Mouse (Mus musculus) midbrain, embryonic 16.5 days (tissue): ENCODE measurements around the gene Zfp518b. TPM values are rescaled to one million over a fixed set of nuclear protein-coding genes. Genes with fewer than 3 reads are reported as not detected.

ENCODE experiments used
- ATAC-seq: fragments of 200-750 bp; cut with Nextera tagmentation; 2 replicates; pipeline ENCODE4 v1.8.0; 2017; ENCODE audit warnings: moderate TSS enrichment
- H3K27ac ChIP-seq: fragments of 300-500 bp; sonication (generic); 2 replicates; pipeline ENCODE4 v1.5.1; 2014; ENCODE audit warnings: mild to moderate bottlenecking, low read length, mixed read lengths
- H3K27me3 ChIP-seq: fragments of 300-500 bp; sonication (generic); 2 replicates; pipeline ENCODE4 v1.6.1; 2014; ENCODE audit warnings: low read depth, low read length, mixed read lengths; ENCODE audit not compliant: control insufficient read depth, insufficient read depth
- H3K36me3 ChIP-seq: fragments of 300-500 bp; sonication (generic); 2 replicates; pipeline ENCODE4 v1.6.1; 2014; ENCODE audit warnings: mild to moderate bottlenecking, low read length, moderate library complexity, mixed read lengths; ENCODE audit not compliant: control insufficient read depth, insufficient read depth
- H3K4me1 ChIP-seq: fragments of 300-500 bp; sonication (generic); 2 replicates; pipeline ENCODE4 v1.6.1; 2014; ENCODE audit warnings: mild to moderate bottlenecking, low read length, mixed read lengths; ENCODE audit not compliant: control insufficient read depth, insufficient read depth
- H3K4me2 ChIP-seq: fragments of 300-500 bp; sonication (generic); 2 replicates; pipeline ENCODE4 v1.6.1; 2014; ENCODE audit warnings: mild to moderate bottlenecking, low read length, mixed read lengths
- H3K4me3 ChIP-seq: fragments of 300-500 bp; sonication (generic); 2 replicates; pipeline ENCODE4 v1.5.1; 2014; ENCODE audit warnings: low read depth, mild to moderate bottlenecking, low read length, moderate library complexity, mixed read lengths
- H3K9ac ChIP-seq: fragments of 300-500 bp; sonication (generic); 2 replicates; pipeline ENCODE4 v1.6.1; 2014; ENCODE audit warnings: low read depth, low read length, mixed read lengths
- H3K9me3 ChIP-seq: fragments of 300-500 bp; sonication (generic); replicated peaks from 2 replicates; pipeline ENCODE4 v1.6.1; 2014; ENCODE audit warnings: mild to moderate bottlenecking, low read length, mixed read lengths; ENCODE audit not compliant: control insufficient read depth, poor library complexity, severe bottlenecking
- WGBS: fragments of 180-500 bp; shearing (Covaris S2); extraction: QIAGEN DNeasy Blood & Tissue Kit; methylation state at CpG from one replicate; pipeline ENCODE4 v1.1.7; 2014; 5-methylcytosine and 5-hydroxymethylcytosine counted together
- polyA plus RNA-seq: library from polyadenylated mRNA; unstranded; fragments of >200 nt; fragmentation: Nextera tagmentation; extraction: Ambion mirVana; gene quantifications from 2 replicates; pipeline ENCODE4 v1.2.1, GENCODE M21; 2015

Zfp518b gene
- polyA plus RNA-seq: 30.1 and 37.1 TPM in 2 replicates

GRCm38 (mm10) chr5:38684164-38684911 lies at the start of gene Zfp518b:
Gene Zfp518b, minus strand, starts transcription at chr5:38684826.
- under 1% methylated on average over 60 of the region's 89 CpGs for WGBS
- ATAC-seq: peak; percentile 94
- Histone ChIP-seq H3K27me3 (no peaks in the 10 kb centered on the region), H3K36me3 (peaks cover 37% of the 10 kb centered on the region), H3K9me3 (peaks cover 11% of the 10 kb centered on the region; the same call in 1 of the 2 replicates), H3K4me3 (peak within 1 kb of the TSS; percentile 55), H3K9ac (peak within 1 kb of the TSS; percentile 77), H3K4me1 (peaks cover 10% of the 10 kb centered on the region), H3K4me2 (peak within 1 kb of the TSS; percentile 72), H3K27ac (peak within 1 kb of the TSS; percentile 80)

GRCm38 (mm10) chr5:38708940-38709581 lies 24.4 kb upstream of the Zfp518b start:
- no peak overlapping the region for H3K4me3 ChIP-seq
- no peaks in the 10 kb centered on the region for H3K36me3 ChIP-seq
- no peaks in the 10 kb centered on the region for H3K4me1 ChIP-seq
- no peak overlapping the region for H3K27ac ChIP-seq
- WGBS: 76% methylated on average over 11 of the region's 11 CpGs
- no peak overlapping the region for H3K4me2 ChIP-seq
- H3K9me3 ChIP-seq: no peaks in the 10 kb centered on the region
- no peak for ATAC-seq
- H3K27me3 ChIP-seq: no peaks in the 10 kb centered on the region
- no peak overlapping the region for H3K9ac ChIP-seq

DNA sequence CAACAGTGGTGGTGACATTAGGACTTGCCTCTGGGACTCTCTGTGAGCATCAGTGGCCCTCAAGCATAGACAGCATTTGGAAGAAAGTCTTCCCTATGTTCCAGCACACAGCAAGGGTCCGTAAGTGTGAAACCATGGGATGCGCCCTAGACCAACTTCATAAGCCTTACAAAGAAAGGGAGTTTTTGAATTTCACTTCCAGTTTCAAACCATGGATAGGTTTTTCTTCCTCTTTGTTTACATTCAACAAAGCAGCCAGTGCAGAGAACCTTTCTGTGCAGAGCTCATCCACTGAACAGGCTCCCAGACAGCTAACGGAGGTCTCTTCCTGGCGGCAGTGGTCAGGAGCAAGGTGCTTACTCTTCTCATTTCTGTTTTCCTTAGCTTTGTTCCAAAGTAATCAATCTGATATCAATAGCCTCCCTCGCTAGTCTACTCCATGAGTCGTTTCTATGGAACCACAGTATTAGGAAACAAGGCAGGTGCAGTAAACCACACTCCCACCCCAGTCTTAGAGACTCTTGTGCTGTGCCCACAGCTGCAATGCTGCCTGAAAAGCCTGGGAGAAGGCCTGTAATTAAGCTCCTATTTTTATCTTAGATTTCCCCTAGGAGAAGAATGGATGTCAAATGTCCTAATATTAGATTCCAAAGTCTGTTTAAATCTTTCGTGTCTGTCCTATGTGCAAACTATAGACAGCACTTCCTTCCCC lies 22.9 kb upstream of the Zfp518b start:
- H3K27me3 ChIP-seq: no peaks in the 10 kb centered on the region
- H3K9me3 ChIP-seq: no peaks in the 10 kb centered on the region
- H3K4me1 ChIP-seq: no peaks in the 10 kb centered on the region
- no peak overlapping the region for H3K27ac ChIP-seq
- H3K4me2 ChIP-seq: no peak overlapping the region
- WGBS: 84% methylated on average over 7 of the region's 7 CpGs
- no peak overlapping the region for H3K4me3 ChIP-seq
- no peak overlapping the region for H3K9ac ChIP-seq
- no peak for ATAC-seq
- no peaks in the 10 kb centered on the region for H3K36me3 ChIP-seq

GRCm38 (mm10) chr5:38702941-38703340 lies 18.3 kb upstream of the Zfp518b start:
- Histone ChIP-seq H3K36me3 (no peaks in the 10 kb centered on the region), H3K27me3 (no peaks in the 10 kb centered on the region), H3K27ac (no peak overlapping the region), H3K4me3 (no peak overlapping the region), H3K9ac (no peak overlapping the region), H3K4me1 (no peaks in the 10 kb centered on the region), H3K4me2 (no peak overlapping the region), H3K9me3 (no peaks in the 10 kb centered on the region)
- no peak for ATAC-seq
- WGBS: 89% methylated on average over 6 of the region's 6 CpGs

- no peak overlapping the region for H3K27ac ChIP-seq
- H3K9me3 ChIP-seq: no peaks in the 10 kb centered on the region
- H3K9ac ChIP-seq: no peak overlapping the region
- no peaks in the 10 kb centered on the region for H3K27me3 ChIP-seq
- H3K36me3 ChIP-seq: no peaks in the 10 kb centered on the region
- no peak overlapping the region for H3K4me2 ChIP-seq
- H3K4me1 ChIP-seq: no peaks in the 10 kb centered on the region
- WGBS: 66% methylated on average over 2 of the region's 2 CpGs
- H3K4me3 ChIP-seq: no peak overlapping the region
- no peak for ATAC-seq
Observed at GRCm38 (mm10) chr5:38702091-38702490, 17.5 kb upstream of the Zfp518b start.

DNA sequence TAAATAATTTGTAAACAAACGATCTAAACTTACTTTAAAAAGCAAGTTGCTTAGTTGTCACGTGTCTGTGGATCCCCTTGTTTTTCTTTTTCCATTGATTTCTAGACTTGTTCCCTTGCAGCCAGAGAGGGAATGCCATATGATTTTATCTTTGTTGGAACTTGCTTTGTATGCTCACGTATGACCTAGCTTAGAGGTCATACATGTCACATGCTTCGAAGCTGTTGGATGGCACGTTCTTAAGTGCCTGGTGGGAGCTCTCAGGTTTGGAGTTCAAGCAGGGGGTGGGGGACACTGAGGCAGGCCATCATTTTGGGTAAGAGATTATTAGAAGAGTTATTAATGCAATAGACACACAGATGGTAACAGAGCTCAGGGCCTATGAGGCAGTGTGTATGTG lies 13.8 kb upstream of the Zfp518b start:
- WGBS: 70% methylated on average over 5 of the region's 5 CpGs
- ATAC-seq: no peak
- Histone ChIP-seq H3K36me3 (no peaks in the 10 kb centered on the region), H3K4me1 (no peaks in the 10 kb centered on the region), H3K4me2 (no peak overlapping the region), H3K4me3 (no peak overlapping the region), H3K27me3 (no peaks in the 10 kb centered on the region), H3K9me3 (no peaks in the 10 kb centered on the region), H3K27ac (no peak overlapping the region), H3K9ac (no peak overlapping the region)

DNA sequence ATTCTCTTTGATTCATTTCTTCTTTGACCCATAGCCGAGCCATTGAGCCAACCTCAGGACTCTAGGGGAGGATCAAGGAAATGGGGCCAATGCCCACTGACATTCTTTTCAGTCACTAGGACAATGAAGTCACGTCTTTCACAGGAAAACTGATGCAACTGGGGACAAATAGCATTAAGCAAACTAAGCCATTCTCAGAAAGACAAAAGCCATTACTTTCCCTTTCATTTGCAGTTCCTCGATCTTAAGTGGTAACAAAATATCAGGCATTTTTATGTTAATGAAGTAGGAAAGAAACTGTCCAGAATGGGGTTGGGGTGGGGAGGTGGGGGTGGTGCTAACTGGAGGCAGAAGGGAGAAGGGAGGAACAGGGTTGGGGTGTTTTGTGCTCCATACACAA lies 13.4 kb upstream of the Zfp518b start:
- Histone ChIP-seq H3K9me3 (no peaks in the 10 kb centered on the region), H3K9ac (no peak overlapping the region), H3K27ac (no peak overlapping the region), H3K4me1 (no peaks in the 10 kb centered on the region), H3K36me3 (no peaks in the 10 kb centered on the region), H3K4me3 (no peak overlapping the region), H3K4me2 (no peak overlapping the region), H3K27me3 (no peaks in the 10 kb centered on the region)
- no peak for ATAC-seq
- WGBS: 10% methylated on average over 3 of the region's 3 CpGs

DNA sequence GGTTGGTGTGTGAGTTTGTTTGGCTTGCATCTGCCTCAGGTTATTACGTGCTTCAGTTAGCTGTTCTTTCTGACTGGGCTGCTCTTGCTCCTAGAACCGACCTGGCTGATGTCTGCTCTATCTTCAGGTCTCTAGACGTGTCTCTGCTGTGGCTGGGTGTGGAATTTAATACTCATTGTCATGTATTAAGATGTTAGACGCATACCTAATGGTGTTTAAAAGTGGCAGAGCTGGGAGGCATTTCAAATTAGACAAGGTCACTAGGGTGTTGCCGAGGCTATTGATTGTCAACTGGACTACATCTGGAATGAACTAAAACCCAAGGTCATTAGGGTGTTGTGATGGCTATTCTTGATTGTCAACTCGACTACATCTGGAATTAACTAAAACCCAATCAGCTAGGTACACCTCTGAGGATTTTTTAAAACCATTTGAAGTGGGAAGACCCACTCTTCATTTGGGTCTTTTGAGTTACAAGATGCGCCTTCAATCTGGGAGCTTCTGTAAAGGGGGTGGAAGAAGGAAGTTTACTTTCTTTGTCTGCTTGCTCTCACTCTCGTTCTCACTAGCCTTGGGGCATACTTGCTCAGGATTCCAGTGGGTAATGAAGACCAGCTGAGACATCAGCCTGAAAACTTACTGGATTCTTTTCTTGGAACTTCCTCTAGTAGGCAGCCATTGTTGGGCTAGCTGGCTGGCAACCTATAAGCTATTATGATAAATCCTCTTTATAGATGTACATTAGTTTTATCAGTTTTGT lies 12.2 kb upstream of the Zfp518b start:
- Histone ChIP-seq H3K4me3 (no peak overlapping the region), H3K27ac (no peak overlapping the region), H3K4me2 (no peak overlapping the region), H3K36me3 (no peaks in the 10 kb centered on the region), H3K4me1 (no peaks in the 10 kb centered on the region), H3K9me3 (no peaks in the 10 kb centered on the region), H3K27me3 (no peaks in the 10 kb centered on the region), H3K9ac (no peak overlapping the region)
- no peak for ATAC-seq
- 68% methylated on average over 8 of the region's 8 CpGs for WGBS
